Mouse (Mus musculus): ENCODE measurements around the gene Ccdc8. TPM values are rescaled to one million over a fixed set of nuclear protein-coding genes. Genes with fewer than 3 reads are reported as not detected.

Ccdc8 gene
- total and polyA plus RNA-seq, 2 experiments from 2014 or later = 2.0 to 5.2 TPM

DNA sequence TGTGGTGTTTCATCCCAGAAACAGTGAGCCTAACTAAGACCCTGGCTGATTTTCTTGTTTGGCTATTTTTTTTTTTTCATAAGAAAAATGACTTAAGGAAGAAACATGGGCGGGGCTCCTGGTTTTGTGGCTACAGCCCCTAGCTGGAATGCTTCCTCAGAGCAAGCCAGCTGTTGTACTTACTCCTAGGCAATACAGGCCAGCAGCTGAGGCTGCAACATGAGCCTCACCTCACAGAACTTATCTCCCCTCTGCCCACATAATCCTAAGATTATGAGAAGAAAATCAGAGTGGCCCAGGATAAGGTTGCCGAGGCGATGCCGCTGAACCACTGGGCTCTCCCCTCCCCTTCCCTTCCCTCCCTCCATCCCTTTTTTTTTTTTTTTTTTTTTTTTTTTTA is 36.8 kb upstream of the Ccdc8 start:
- no peak for TF ChIP-seq CTCF (IDR thresholded peaks at IDR 0.05; ENCODE audit: low read depth)
- H3K4me1 ChIP-seq (ENCODE audit: insufficient read depth) = peaks cover 30% of the 10 kb centered on the region

DNA sequence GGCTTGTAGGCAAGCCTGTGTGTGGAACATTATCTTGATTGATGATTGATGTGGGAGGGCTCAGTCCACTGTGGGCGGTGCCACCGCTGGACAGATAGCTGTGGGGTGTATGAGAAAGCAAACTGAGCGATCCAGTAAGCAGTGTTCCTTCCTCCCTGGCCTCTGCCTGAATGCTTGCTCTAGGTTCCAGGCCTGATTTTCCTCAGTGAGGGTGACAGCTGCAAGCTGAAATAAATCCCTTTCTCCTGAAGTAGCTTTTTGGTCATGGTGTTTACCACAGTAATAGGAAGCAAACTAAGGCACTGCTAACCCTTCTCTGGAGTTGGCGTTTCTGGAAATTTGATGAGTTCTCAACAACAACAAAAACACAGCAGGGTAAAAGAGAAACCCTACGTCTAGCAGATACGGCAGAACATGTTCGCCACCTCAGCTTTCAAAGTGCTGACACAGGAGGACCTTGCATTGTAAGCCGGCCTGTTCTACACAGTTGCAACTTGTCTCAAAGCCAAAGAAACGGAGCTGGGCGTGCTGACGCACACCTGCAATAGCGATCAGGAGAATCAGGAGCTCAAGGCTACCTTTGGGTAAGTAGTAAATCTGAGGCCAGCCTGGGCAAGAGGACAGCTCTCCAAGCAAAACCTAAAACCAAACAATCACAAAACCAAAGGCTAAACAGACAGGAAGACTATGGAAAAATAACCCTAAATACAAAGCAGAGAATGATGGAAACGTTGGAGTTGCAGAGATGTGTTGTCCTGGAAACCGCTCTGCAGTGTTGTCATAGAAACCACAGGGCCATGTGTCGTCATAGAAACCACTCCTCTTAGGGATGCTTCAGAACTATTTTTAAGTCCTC is 35.9 kb upstream of the Ccdc8 start:
- no peak for TF ChIP-seq CTCF (IDR thresholded peaks at IDR 0.05; ENCODE audit: low read depth)
- DNase-seq (peak; percentile 89), ATAC-seq (peak; percentile 84)
- Histone ChIP-seq H3K4me3 (ENCODE audit: low read depth, low read length) (no peak overlapping the region), H3K9ac (peak overlapping the region; percentile 33; the same call in 1 of the 2 replicates), H3K4me2 (ENCODE audit: low read depth) (peak overlapping the region; percentile 37), H3K36me3 (ENCODE audit: insufficient read depth) (no peaks in the 10 kb centered on the region), H3K4me1 (ENCODE audit: insufficient read depth) (peaks cover 30% of the 10 kb centered on the region), H3K9me3 (ENCODE audit: low read length) (no peaks in the 10 kb centered on the region), H3K27ac (ENCODE audit: low read depth, low read length) (peak overlapping the region; percentile 96), H3K27me3 (ENCODE audit: insufficient read depth, low read length) (no peaks in the 10 kb centered on the region)
- 24% methylated on average over 15 of the region's 15 CpGs for WGBS

More for the DNA sequence above, 36.8 kb upstream of the Ccdc8 start:
- WGBS = 89% methylated on average over 4 of the region's 4 CpGs
- no peak for ATAC-seq
- H3K9ac ChIP-seq = no peak overlapping the region
- no peaks in the 10 kb centered on the region for H3K36me3 ChIP-seq (ENCODE audit: insufficient read depth)
- no peaks in the 10 kb centered on the region for H3K9me3 ChIP-seq (ENCODE audit: low read length)
- no peaks in the 10 kb centered on the region for H3K27me3 ChIP-seq (ENCODE audit: insufficient read depth, low read length)
- H3K4me2 ChIP-seq (ENCODE audit: low read depth) = no peak overlapping the region
- no peak for DNase-seq
- H3K4me3 ChIP-seq (ENCODE audit: low read depth, low read length) = no peak overlapping the region
- peak overlapping the region; percentile 96; the same call in 1 of the 2 replicates for H3K27ac ChIP-seq (ENCODE audit: low read depth, low read length)

DNA sequence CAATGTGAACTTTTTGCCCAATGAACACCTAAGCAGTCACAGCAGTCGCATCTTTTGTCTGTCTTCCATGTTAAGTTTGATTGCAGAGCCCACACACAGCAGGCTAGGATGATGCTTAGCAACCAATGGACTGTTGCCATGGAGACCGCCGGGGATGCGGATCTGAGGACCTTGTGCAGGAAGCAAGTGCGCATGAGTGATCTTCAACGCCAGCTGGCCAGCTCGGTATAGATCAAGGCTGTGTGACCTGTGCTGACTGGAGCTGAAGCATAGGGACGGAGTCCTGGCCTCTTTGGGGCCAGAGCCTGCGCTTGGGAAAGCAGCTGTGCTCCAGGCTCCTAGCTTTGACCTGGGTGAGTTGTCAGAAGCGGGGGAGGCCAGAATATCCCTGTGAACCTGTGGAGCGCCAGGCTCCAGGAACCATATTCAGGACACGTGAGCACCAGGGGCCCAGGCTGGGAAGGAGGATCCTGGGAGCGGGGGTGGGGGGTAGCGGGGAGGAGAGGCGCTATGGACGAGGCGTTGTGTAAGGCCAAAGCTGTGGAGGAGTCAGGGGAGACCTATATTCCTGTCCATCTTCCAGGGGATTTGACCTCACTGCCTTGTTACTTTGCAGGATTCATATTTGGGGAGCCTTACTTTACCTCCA is 32.8 kb upstream of the Ccdc8 start, which contains the start of gene Pnmal1:
Pnmal1 (plus strand) TSS at position 141 of the 649 bp plus-strand sequence.
- H3K27me3 ChIP-seq (ENCODE audit: insufficient read depth, low read length) = no peaks in the 10 kb centered on the region
- H3K36me3 ChIP-seq (ENCODE audit: insufficient read depth) = no peaks in the 10 kb centered on the region
- H3K27ac ChIP-seq (ENCODE audit: low read depth, low read length) = peak within 1 kb of the TSS; percentile 90
- 12% methylated on average over 17 of the region's 17 CpGs for WGBS
- DNase-seq (peak; percentile 96), ATAC-seq (peak; percentile 91)
- TF ChIP-seq CTCF (IDR thresholded peaks at IDR 0.05; ENCODE audit: low read depth) = no peak
- peak within 1 kb of the TSS; percentile 61 for H3K4me2 ChIP-seq (ENCODE audit: low read depth)
- H3K4me3 ChIP-seq (ENCODE audit: low read depth, low read length) = peak within 1 kb of the TSS; percentile 36
- peaks cover 30% of the 10 kb centered on the region for H3K4me1 ChIP-seq (ENCODE audit: insufficient read depth)
- H3K9me3 ChIP-seq (ENCODE audit: low read length) = no peaks in the 10 kb centered on the region
- peak within 1 kb of the TSS; percentile 54 for H3K9ac ChIP-seq

DNA sequence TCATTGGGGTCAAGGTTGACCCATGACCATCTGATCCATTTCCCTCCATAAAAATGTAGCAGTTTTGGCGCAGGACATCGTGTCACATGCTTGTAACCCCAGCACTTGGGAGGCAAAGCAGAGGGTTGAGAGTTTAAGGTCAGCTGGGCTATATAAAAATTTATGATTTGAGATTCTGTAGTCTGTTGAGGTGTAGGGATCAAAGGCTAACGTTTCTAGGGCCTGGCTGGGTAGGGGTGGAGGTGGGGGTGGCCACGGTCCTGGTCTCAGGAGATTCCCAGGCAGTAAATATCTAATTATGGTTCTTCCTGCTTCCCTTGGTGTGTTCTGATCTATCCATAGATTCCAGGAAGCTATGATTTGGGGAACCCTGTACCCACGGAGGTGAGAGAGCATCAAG is 30.8 kb upstream of the Ccdc8 start:
- peaks cover 26% of the 10 kb centered on the region for H3K4me1 ChIP-seq (ENCODE audit: insufficient read depth)
- H3K27ac ChIP-seq (ENCODE audit: low read depth, low read length) = no peak overlapping the region
- no peak overlapping the region for H3K9ac ChIP-seq
- H3K27me3 ChIP-seq (ENCODE audit: insufficient read depth, low read length) = no peaks in the 10 kb centered on the region
- no peak for TF ChIP-seq CTCF (IDR thresholded peaks at IDR 0.05; ENCODE audit: low read depth)
- 0 out of 2 replicates have a peak overlapping the region, but pooled peaks have one; percentile 1 for H3K4me2 ChIP-seq (ENCODE audit: low read depth)
- 84% methylated on average over 5 of the region's 5 CpGs for WGBS
- H3K4me3 ChIP-seq (ENCODE audit: low read depth, low read length) = no peak overlapping the region
- no peaks in the 10 kb centered on the region for H3K36me3 ChIP-seq (ENCODE audit: insufficient read depth)
- DNase-seq (no peak), ATAC-seq (no peak)
- no peaks in the 10 kb centered on the region for H3K9me3 ChIP-seq (ENCODE audit: low read length)

DNA sequence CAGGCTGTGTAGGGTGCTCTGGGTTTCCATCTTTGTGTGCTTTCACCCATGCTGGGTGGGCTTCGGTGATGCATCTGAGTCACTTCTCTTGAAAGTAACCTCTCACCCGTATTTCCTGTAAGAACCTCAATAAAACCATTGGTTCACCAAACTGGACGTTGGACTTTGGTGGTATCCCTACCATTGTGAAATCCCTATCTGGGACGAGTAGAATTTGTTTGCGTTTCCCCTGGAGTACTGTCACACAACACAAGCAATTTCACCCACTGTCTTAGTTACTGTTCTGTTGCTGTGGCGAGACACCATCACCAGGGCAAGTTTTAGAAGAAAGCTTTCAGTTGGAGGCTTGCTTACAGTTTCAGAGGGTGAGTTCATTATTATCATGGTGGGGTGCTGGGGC is 24.1 kb upstream of the Ccdc8 start:
- Histone ChIP-seq H3K27me3 (ENCODE audit: insufficient read depth, low read length) (no peaks in the 10 kb centered on the region), H3K9me3 (ENCODE audit: low read length) (no peaks in the 10 kb centered on the region), H3K4me1 (ENCODE audit: insufficient read depth) (no peaks in the 10 kb centered on the region)

DNA sequence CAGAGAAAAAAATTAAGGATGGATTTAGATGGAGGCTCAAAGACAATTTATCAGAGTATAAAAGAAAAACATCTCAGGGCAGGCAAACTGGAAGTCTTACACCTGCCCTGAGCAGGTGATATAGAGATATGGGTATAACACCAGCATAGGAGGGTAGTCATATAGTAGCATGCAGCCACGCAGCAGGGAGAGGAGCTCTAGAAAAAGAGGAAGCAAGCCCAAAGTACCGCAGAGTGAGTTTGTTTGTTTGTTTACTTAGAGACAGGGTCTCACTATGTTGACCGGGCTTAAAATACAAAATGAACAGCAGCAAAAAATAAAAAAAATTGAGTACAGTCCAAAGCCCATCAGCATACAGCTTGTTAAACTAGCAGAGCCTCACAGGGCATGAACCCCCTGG is 21.3 kb upstream of the Ccdc8 start:
- Histone ChIP-seq H3K27me3 (ENCODE audit: insufficient read depth, low read length) (no peaks in the 10 kb centered on the region), H3K27ac (ENCODE audit: low read depth, low read length) (no peak overlapping the region), H3K4me2 (ENCODE audit: low read depth) (no peak overlapping the region), H3K36me3 (ENCODE audit: insufficient read depth) (no peaks in the 10 kb centered on the region), H3K4me3 (ENCODE audit: low read depth, low read length) (no peak overlapping the region), H3K9me3 (ENCODE audit: low read length) (no peaks in the 10 kb centered on the region), H3K9ac (no peak overlapping the region), H3K4me1 (ENCODE audit: insufficient read depth) (no peaks in the 10 kb centered on the region)
- DNase-seq (no peak), ATAC-seq (no peak)
- no peak for TF ChIP-seq CTCF (IDR thresholded peaks at IDR 0.05; ENCODE audit: low read depth)
- 95% methylated on average over 3 of the region's 3 CpGs for WGBS

More for the DNA sequence above, 24.1 kb upstream of the Ccdc8 start:
- Histone ChIP-seq H3K27ac (ENCODE audit: low read depth, low read length) (no peak overlapping the region), H3K36me3 (ENCODE audit: insufficient read depth) (no peaks in the 10 kb centered on the region), H3K9ac (no peak overlapping the region), H3K4me2 (ENCODE audit: low read depth) (no peak overlapping the region), H3K4me3 (ENCODE audit: low read depth, low read length) (no peak overlapping the region)
- WGBS = 89% methylated on average over 6 of the region's 6 CpGs
- DNase-seq (no peak), ATAC-seq (no peak)
- no peak for TF ChIP-seq CTCF (IDR thresholded peaks at IDR 0.05; ENCODE audit: low read depth)

DNA sequence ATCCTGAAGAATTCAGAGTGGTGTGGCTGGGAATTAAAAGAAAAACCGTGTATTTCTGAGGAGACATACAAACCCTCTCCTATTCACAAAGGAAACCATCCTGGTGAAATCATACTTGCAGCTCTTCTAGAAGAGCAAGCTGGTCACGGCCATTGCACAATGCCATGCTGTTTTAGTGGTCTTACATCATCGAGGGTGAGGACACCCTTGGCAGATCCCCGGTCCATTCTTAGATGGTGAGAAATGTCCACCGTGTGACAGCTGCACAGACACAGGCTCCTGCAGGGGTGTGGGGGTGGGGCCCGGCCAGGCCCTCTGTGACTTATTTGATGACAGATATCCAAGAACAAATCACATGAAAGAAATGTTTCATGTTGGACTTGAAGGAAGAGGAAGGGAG is 18.5 kb upstream of the Ccdc8 start:
- Histone ChIP-seq H3K27me3 (ENCODE audit: insufficient read depth, low read length) (no peaks in the 10 kb centered on the region), H3K27ac (ENCODE audit: low read depth, low read length) (no peak overlapping the region), H3K36me3 (ENCODE audit: insufficient read depth) (no peaks in the 10 kb centered on the region), H3K9me3 (ENCODE audit: low read length) (no peaks in the 10 kb centered on the region), H3K4me1 (ENCODE audit: insufficient read depth) (no peaks in the 10 kb centered on the region), H3K4me2 (ENCODE audit: low read depth) (no peak overlapping the region), H3K9ac (no peak overlapping the region), H3K4me3 (ENCODE audit: low read depth, low read length) (no peak overlapping the region)
- TF ChIP-seq CTCF (IDR thresholded peaks at IDR 0.05; ENCODE audit: low read depth) = no peak
- 62% methylated on average over 6 of the region's 6 CpGs for WGBS
- ATAC-seq (no peak), DNase-seq (no peak)
